Mouse (Mus musculus): ENCODE results near the gene Slc35e4.

Slc35e4 gene

DNA sequence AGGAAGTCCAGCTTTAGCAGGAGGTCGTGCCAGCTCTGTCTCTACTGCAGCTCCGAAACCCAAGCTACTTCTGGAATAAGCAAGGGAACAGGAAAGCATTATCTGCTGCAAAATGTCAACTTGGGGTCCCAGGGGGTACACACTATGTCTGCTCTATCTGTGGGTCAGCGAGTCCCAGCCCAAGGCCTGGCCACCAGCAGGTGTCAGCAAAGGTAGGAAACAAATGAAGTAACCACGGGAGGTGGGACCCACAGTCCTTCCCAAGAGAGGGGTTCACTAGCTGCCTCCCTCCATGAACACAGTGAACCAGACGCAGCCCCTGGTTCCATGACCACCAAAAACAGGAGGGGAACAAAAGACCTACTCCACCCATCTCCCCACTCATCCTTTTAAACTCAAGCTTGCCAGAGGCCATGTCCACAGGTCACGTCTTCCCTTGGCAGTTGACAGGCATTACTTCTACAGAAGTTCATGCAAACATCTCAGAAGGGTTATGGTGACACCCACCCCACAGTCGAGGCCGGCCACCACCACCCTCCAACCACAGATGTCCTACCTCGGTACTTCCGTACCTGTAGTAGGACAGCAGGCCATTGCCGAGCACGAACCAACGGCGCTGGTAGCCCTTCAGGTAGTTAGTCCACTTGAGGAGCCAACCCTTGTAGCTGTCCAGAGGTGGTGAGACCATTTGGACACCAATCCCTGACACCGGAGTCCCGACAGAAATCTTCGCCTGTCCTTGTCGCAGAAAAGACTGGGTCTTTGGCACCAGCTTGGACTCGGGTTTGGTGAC is 51.6 kb downstream of the Slc35e4 start:
- DNase-seq: no peak

GRCm38 (mm10) chr11:3860361-3860760 is 54.1 kb downstream of the Slc35e4 start:
- no peak for DNase-seq

GRCm38 (mm10) chr11:3859778-3860177 is 54.7 kb downstream of the Slc35e4 start:
- DNase-seq: no peak

DNA sequence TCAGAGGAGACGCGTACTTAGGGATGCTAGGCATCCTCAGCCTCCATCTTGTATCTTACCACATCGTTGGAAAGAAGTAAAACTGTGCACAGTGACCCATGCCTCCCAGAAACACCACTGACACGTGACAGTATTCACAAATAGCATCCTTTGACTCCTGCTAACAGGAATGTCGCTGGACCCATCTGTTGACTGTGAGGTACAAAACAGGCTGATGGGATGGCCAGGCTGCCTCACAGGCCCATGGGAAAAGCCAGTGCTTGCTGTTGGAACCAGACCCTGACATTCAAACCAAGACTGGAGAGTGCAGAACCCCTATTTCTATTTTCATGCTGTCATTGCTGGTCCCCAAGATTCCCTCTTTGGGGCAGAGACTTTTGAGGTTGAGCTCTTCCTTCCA is 56.6 kb downstream of the Slc35e4 start:
- no peak for DNase-seq

Measured in cerebellum, adult 8-10 months (tissue).